Mouse (Mus musculus) G1E-ER4 (cell line): ENCODE data around the gene Notch3. TPM values are rescaled to one million over a fixed set of nuclear protein-coding genes. Genes with fewer than 3 reads are reported as not detected.

Experiments used
- GATA1 ChIP-seq: IDR thresholded peaks from one replicate; pipeline ENCODE4 v1.8.0; 2012; ENCODE audit warnings: low read length, inconsistent platforms
- polyA plus RNA-seq: library from polyadenylated mRNA; stranded (reverse); fragments of >175 nt; gene quantifications from 2 replicates; pipeline ENCODE4 v1.2.3, GENCODE M21; 2012

The Notch3 gene
- polyA plus RNA-seq: 1.9 and 2.2 TPM in 2 replicates

DNA sequence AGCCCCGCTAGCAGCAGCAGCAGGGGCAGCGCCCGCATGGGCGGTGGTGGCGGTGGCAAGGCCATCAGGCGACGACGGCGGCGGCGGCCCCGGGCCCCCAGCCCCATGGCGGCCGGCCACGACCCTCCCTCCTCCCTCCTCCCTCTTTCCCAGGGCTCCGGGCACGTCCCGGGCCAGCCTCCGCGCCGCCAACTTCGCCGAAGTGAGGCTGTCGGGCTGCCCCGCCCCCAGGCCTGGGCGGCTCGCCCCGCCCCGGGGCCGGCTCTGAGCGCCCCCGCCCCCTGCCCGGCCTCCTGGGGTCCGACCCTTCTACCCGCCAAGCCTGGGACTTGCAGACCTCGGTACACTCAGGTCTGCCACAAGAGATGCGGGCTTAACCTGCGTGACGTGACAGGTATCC, at the start of gene Notch3:
Gene Notch3, minus strand, starts transcription at position 166 of the 400 bp plus-strand sequence.
- no peak for TF ChIP-seq GATA1

- no peak for TF ChIP-seq GATA1
Measured at GRCm38 (mm10) chr17:32209752-32210151, 43.1 kb upstream of the Notch3 start.

GRCm38 (mm10) chr17:32209144-32209543, 42.5 kb upstream of the Notch3 start:
- TF ChIP-seq GATA1: no peak

DNA sequence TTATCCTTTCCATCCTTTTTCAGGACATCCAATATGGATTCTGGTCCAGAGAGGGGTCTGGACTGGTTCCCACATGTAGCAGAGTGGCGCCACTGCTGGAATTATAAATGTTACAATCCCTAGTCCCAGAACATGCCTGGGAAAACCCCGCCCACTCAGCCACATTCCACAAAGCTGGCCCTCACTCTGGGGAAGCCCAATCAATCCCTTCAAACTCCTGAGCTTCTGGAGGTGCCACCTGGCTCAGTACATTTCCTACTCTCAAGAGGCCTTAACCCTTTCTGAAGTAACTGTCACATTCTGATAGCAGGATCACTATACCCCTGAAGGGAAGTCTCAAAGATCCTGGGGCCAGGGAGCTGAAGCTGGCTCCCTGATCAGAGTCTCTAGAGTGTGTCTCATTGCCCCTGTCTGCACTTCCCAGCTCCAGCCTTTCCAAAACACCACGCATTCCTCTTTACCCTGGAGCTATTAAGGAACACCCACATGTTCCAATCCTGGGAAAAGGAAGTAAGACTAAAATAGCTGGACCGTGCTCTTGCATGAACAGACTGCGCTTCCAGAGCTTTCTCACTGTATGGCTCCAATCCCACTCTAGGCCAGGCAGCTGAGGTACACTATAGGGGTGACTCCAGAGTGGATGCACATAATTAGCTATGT, 41.1 kb upstream of the Notch3 start:
- no peak for TF ChIP-seq GATA1

- TF ChIP-seq GATA1: no peak
Measured at GRCm38 (mm10) chr17:32205345-32205744, 38.7 kb upstream of the Notch3 start.

- no peak for TF ChIP-seq GATA1
Measured at GRCm38 (mm10) chr17:32202972-32203371, 36.3 kb upstream of the Notch3 start.

DNA sequence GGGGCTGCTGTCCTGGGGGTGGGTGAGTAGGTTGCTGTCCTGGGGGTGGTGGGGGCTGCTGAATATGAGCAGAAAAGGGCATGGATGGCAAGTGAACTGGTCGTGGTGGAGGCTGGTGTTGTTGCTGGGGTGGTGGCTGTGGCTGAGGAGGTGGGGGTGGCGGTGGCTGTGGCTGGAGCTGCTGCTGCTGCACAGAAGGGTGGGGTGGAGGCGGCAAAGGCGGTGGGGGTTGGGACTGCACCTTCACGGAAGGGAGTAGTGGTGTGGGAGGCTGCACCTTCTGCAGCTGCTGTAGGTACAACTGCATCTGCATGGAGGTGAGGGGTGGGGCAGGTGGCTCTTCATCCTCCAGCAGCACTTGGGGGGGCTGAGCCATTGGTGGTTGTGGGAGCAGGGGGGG, 34.4 kb upstream of the Notch3 start:
- TF ChIP-seq GATA1: no peak

- no peak for TF ChIP-seq GATA1
Measured at GRCm38 (mm10) chr17:32199796-32200195, 33.1 kb upstream of the Notch3 start.

DNA sequence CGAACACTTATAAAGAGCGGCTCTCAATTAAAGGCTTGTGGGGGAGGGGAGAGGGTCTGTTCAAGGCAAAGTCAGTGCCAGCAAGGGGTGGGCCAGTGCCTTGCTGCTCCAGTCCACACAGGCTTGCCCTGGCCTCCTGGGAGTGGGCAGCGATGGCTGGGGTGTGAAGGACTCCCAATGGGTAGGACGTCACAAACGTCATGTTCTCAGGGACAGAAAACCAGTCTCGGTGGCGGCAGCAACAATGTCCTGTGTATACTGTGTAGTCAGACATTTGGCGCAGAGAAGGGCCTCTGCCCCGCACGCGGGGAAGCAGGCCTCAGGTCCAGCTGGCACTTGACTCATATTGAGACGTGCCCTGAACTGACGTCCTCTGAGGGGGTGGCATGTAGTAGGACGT, 30.5 kb upstream of the Notch3 start:
- no peak for TF ChIP-seq GATA1

DNA sequence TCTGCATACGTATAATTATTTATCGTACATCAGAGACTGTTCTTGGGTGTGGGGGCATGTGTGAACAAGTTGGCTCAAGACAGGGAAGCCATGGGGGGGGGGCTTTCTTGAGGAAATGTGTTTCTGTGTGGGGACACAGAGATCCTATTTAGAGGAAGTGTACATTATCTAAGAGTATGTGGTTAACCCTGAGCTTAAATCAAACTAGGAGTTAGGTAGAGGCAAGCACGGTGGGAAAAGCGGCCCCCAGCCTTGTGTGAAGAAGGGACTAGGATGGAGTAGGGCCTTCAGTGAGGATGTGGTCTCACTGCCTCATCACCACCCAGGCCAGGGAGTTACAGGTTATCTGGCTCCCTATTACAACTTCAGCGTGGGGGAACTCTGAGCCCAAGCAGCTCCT, 29.1 kb upstream of the Notch3 start:
- no peak for TF ChIP-seq GATA1

DNA sequence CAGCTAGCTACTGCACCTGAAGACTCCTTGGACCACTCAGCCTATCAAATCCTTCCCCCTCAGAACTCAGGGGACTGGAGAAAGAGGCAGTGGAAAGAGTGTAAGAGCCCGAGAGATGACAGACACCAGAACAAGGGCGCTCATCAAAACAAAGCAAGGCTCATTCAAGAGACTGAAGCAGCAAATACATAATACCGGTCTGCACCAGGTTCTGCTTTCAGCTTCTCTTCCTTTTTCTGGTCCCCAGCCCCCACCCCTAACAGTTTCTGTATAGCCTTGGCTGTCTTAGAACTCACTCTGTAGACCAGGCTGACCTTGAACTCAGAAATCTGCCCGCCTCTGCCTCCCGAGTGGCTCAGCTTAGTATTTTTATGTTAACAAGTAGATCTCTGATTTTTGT, 26.4 kb upstream of the Notch3 start:
- no peak for TF ChIP-seq GATA1

DNA sequence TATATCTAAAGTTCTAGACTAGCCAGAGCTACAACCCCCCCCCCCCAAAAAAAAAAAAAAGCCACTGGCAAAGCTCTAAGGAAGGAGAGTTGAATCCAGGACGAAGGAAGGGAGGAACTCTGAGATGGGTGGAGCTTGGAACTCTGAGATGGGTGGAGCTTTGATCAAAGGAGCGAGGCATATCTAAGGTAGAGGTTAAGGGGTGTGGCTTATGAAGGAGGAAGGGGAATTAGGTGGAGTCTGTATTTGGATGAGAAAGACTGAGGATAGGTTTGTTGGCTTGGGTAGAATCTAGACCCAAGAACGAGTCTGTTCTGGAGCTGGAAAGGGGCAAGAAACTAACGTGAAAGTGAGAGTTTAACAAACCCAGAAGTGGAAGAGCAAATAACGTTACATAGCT, 23.2 kb upstream of the Notch3 start:
- no peak for TF ChIP-seq GATA1

GRCm38 (mm10) chr17:32188863-32189636, 22.4 kb upstream of the Notch3 start, which contains the start of gene Ephx3:
Gene Ephx3, minus strand, starts transcription at chr17:32189549.
- no peak for TF ChIP-seq GATA1

GRCm38 (mm10) chr17:32183017-32183416, 16.4 kb upstream of the Notch3 start:
- no peak for TF ChIP-seq GATA1

DNA sequence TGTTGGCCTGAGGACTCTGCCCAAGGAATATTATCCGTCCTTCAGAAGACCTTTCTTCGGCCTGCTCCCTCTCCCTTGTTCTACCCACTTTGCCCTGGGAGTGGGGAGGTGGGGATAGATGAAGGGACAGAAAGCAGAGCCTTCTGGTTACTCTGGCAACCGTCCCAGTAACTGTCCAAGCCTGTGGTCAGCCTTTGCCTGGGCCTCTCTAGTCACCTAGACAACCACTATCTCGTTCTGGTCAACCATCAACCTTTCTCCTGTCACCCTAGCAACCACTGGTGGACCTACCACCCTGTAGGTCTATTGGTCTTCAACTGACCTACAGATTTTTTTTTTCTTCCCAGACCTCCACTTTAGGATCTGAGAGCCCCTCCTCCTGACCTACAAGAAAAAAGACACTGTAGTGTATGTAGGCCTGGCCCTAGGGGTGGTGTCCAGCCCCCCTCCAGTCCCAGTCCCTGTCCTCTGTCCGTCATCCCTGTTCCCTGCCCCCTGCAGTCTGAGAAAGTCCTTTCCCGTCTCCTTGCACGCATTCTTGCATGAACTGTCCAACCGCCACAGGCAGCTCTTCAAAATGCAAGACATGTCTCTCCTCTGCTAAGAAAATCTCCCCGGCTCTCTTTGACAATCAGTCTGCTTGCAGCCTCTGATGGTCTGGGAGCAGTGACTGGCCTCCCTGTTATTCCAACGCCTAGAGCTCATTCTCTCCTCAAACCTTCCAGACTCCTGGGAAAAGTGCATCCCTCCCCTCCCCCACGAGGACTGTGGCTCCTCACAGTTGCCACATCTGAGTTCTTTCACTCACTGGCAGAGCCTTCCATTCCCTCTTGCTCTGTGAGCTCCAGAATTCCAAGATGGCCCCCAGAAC, 13.2 kb upstream of the Notch3 start:
- TF ChIP-seq GATA1: no peak

- TF ChIP-seq GATA1: no peak
Measured at GRCm38 (mm10) chr17:32176919-32177318, 10.3 kb upstream of the Notch3 start.
